Mouse (Mus musculus) cerebellum, adult 18-20 months (tissue): ENCODE data around the gene Dnajc3.
"Not testable (repeated sequence)": the region's sequence is repeated elsewhere in the genome, so short reads cannot be mapped to it uniquely, and the experiment has no call there.

Experiments
- DNase-seq, 2 experiments: peaks; one replicate each; pipeline ENCODE4 v3.0.0; 2021

Gene Dnajc3

DNA sequence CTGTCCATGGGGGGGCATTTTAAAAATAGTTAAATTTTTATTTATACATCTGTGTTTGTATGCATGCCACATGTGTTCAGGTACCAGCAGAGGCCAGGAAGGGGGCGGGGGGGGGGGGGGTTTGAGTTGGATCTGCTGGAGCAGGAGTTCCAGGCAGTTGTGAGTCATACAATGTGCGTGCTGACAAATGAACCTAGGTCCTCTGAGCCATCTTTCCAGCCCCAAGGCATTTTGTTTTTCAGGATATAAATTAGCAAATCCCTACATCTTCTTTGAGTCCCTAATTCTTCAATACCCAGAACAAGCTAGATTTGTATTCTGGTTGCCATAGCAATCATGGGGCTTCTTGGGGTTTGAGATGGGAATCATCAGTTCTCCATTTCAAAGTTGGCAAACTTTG, 6.6 kb upstream of the Dnajc3 start:
- no peak for DNase-seq

DNA sequence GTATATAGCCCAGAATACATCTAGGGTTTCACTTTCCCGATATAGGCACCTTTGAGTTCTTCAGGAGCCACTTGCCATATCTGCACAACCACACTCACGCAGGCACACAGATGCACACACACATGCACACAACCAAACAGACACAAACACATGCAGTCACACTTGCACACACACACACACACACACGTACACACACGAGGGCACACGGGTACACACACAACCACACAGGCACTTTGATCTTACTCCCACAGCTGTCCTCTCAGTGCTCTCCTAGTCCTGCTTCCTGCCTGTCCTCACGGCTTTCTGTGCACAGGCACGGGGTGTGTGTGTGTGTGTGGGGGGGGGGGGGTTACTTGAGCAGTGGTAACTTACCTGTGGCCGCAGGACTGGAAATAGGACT, 4.8 kb upstream of the Dnajc3 start:
- DNase-seq, result no peak

DNA sequence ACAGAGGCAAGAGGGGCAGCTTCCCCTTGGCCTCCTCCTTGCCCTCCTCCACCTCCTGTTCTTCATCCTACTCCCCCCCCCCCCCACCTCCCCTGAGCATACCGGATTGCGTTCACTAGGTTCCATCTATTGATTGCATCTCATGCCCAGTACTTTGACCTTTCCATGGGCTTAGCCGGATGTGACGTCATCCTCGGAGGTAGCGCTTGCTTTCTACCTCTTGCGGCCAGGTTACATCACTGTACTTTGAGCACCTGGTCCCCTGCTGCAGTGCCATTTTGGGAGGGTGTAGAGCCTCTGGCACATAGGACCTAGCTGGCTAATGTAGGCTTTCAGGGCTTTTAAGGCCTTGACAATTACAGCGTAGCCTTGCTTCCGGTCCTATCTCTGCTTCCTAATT, 3.1 kb upstream of the Dnajc3 start:
- no peak for DNase-seq

DNA sequence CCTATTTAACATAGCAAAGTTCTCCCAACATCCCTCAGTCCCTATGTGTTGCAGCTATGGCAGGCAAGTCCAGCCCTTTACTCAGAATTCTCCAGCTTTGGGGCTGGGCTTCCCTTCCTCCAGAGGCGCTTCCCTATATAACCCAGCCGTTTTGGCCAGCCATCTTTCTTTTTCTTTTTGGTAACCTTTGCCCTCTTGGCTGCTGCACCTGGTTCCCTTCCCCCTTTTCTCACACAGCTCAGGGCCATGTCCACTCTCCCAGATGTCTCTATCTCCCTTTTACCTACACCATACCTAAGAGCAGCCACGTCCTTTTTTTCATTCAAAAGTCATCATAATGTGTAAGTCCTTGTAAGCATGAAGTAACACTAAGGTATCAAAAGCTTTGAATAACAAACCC, 1.5 kb upstream of the Dnajc3 start:
- no peak for DNase-seq

DNA sequence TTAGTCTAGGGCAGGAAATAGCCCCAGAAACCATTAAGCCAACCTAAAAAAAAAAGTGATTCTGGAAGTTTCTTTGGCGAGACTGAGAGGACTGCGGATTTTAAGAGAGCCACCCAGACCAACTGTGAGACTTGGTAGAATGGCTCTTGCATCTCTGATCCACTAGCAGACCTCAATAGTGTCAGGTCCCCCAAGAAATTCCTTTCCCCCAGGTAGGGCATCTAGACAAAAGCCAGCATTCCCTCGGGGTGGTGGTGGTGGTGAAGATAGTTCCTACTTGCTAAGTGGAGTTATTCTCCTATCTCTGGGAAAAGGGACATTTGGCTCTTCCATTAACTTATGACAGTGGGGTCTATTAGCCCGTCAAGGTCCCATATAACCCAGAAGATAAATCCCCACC, 824 bp upstream of the Dnajc3 start:
- no peak for DNase-seq

DNA sequence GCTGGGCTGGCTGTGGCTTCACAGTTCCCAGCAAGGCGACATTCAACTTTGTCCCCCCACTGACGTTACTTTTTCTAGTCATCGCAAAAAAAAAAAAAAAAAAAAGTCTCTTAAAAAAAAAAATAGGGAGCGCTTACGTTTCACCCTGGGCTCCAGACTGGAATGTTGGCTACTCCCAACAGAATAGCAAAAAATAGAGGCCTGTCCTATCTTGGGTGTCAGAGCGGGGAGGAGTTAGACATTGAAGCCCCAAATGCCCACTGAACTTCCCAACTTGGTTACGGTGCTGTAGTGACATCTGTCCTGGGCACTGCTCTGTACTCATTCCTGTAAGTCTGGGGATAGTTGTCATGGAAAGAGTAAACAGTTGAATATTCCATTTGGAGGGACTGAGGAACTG, 775 bp downstream of the Dnajc3 start:
- no peak for DNase-seq

DNA sequence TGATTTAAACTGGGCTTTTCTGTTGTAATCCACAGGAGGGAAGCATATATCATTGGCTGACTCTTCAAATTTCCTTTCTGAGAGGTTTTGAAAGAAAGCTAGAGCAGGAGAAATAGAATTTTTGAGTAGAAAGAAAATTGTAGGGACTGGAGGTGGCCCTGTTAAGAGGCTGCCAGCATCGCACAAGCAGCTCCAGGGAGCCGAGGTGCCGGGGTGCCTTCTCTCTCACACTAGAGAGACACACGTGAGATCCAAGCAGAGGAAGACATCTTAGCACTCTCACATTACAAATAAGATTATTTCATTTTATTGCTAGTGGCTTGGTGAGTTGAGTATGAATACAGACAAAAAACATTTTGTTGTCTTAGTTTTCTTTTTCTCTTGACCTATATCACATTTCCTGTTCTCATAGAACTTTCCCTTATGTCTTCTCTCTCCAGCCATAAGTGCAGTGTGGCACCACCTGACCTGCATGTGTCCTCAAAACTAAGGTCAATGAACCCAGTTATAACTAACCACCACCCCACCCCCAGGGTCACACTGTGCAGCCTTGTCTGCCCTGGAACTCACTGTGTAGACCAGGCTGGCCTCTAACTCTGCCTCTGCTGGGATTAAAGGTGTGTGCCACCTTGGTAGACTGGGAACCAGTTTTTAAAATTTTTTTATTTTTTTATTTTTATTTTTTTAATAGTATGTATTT, 3.2 kb downstream of the Dnajc3 start:
- DNase-seq, result no peak

DNA sequence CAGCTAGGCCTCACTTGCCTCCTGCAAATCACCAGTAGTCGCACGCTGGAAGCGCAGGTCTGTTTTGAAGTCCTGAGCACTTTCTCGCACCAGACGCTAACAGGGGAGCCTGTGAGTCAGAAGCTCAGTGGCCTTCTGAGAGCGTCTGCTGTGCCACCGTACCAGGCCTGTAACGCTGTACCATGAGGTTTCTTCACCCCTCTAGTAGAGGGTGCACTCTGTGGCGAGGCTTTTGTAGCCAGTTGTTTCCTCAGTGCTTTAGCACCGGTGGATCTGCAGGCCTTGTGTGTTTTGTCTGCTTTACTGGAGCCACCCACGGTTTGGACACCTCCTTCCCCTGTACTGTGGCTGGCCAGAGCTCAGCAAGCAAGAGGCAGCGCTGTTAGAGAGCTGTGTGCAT, 4.3 kb downstream of the Dnajc3 start:
- peak; percentile 29 to 42 for DNase-seq

DNA sequence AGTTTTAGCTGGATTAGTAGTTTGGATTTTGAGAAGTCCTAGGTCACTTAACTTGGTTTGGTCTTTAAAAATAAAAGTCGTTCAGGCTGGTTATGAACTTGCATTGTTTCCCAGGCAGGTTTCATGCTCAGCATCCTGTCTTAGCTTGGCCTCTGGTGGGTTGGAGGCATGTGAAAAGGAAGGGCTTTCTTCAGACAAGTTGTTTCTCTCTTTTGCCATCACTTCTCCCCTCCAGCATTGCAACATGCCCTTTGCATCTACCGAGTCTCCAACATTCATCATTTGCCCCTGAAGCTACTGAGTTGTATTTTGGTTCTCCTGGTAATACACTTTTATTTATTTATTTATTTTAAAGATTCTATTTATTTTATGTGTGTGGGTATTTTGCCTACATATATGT, 6.9 kb downstream of the Dnajc3 start:
- no peak for DNase-seq

DNA sequence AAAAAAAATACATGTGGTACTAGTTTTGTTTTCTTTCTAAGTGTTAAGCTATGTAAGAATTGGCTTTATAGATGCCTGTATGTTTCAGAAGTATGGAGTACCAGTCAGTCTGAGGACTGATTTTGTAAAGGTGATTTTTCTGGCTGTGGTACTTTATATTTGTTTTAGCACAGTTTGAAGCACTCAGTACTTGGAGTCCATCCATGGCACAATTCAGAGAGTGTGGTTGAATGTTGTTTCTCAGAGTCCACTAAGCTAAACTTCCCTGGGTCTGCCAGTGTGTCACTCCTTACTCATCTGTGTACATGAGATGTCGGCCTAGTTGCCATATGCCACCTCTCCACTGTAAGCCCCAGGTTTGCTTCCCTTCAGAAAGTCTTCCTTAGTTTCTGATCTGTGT, 11.1 kb downstream of the Dnajc3 start:
- no peak for DNase-seq

DNA sequence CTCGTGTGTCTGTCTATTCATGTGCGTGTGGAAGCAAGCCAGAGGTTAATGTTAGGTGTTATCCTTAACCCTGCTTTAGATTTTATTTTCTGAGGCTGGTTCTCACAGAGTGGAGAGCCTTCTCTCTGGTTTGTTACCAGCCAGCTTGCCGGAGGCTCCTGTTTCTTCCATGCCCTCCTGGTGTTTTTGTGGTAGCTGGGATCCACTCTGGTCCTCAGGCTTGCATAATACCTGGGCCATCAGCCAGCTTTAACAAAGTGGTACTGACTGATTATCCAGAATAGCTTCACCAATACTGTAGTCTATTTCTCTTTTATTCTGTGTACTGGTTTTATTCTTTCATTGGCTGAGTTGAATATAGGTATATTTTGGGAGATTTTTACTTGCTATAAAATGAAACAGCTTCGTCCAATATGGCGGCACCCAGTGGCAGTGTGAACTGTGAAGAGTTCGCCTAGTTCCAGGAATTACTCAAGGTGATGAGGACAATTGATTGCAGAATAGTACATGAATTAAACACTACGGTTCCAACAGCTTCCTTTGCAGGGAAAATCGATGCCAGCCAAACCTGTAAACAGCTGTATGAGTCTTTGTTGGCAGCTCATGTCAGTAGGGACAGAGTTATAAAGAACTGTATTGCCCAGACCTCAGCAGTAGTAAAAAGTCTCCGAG, 14.3 kb downstream of the Dnajc3 start:
- DNase-seq, result peak; percentile 41 to 42

DNA sequence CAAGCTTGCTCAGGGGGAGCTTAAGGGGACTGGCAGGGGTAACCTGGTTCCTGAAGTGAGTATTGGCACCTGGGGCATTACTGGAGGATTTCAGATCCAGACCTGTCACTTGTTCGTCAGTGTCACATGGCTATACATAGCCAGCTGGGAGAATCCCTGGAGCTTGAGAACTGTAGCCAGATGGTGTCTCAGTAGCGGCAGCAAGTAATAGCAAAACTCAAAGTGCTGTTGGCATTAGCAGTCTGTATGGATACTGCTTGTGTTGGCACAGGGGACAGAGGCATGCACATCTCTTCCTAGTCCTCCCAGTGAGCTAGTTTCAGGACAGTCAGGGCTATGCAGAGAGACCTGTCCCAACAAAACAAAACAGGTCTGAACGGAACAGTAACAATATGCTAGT, 20.2 kb downstream of the Dnajc3 start:
- DNase-seq, result no peak

DNA sequence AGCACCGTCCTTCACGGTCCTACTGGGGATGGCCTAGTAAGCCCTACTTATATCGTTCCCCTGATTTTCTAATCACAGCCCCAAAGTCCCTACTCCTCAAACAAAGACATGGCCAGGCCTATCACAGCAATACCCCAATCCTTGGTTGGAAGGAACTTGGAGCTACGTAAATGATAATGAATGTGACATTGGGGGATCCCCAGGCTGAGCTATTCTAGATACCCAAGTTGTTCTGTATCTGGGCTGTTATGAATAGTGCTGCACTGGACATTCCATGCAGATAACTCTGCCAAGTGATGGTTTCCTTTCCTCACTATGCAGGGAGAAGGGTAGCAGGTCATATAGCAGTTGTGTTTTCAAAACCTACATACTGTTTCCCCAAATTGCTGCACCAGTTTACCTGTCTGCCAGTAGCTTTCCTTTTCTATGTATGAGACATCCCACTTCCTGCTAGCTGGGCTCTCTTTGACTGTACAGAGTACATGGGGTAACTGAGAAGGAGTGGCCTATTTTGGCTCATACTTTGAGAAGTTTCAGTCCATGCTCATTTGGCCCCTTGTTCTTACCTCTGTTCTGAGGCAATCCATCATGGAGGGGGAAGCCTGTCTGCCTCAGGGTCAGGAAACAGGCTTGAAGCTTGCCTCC, 27.7 kb downstream of the Dnajc3 start:
- no peak for DNase-seq

DNA sequence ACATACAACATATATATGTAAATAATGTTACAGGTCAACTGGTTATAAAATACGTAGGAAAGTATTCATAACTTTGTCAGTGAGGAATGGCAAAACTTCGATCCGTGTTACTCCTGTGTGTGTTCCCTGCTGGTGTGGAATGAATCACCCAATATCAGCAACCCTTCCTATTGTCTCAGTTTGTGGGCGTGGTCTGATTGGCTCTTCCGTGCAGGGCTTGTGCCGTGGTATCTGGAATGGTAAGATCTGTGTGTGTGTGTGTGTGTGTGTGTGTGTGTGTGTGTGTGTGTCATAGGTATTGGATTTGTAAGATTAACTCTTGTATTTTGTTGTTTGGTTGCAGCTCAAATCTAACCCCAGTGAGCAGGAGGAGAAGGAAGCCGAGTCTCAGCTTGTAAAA, 29.9 kb downstream of the Dnajc3 start:
- DNase-seq, result no peak

DNA sequence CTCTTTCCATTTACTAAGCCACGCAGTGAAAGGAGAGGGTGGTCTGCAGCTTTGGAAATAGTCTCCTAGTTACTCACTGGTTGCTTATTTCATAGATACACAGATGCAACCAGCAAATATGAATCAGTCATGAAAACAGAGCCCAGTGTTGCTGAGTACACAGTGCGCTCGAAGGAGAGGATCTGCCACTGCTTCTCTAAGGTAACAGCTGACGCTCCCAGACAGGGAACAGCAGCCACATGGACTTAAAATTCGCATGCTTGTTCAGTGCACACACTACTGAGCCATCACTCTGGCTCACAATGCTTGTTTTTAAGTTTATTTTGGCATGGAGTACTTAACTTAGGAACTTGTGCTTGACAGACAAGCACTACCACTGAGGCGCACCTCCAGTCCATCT, 34.5 kb downstream of the Dnajc3 start:
- no peak for DNase-seq

DNA sequence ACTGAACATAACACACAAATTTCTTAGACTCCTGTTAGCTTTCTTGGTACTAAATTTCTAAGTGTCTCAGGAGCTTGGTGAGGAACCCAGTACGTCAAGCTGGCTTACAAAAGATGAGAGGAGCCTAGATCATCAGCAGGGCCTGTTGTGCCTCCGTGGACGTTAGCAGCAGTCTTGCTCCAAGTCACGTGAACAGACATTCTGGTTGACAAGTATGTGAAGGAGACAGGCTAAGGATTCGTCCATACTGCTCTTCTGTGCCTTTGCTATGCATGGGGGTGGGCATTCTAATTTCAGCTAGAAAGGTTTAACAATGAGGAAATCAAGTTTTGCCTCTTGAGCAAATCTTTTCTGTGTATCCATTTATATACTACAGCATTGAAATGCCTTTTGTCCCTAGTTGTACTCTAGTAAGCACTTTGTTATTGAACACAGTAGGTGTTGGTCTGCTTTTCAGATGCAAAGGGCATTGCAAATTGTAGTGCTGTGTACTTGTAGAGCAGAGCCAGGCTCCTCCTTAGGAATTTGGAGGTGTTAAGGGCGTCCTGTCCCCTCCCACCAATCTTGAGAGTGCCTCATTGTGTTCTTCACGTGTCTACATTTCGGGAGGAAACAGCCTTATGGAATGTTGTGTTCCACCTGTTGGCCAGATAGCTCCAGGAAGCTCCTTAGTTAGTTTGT, 39.5 kb downstream of the Dnajc3 start:
- no peak for DNase-seq

DNA sequence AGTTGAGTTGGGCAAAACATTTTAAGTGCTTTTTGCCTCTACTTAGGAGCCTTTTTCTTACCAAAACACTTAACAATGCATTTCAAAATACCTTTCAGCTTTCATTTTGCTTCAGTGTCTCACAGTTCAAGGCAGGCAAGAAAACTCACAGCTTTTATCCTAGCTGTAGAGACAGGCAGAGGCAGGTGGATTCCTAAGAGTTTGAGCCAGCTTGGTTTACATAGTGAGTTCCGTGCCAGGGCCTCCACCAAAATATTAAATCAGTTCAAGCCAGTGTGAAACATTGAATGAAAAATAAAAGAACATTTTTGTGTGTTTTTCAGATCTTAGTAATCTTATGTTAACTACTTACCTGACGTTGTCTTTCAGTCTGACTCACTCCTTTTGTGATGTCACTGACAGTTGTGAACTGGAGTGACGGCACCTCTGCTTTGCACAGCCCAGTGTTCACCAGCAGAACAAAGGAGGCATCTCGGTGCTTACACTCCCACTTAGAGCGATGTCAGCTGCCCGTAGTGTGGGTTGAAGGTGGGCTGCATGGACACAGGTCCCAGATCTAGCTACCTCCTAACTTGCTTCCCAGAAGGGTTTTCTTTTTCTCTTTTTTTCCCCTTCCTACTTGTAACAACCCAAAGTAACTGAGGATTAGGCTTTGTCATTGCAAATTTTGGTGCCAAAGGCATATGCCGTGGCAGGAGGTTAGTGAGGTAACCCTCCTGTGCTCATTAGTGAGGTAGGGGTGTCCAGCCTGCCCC, 42.0 kb downstream of the Dnajc3 start:
- DNase-seq, result no peak

DNA sequence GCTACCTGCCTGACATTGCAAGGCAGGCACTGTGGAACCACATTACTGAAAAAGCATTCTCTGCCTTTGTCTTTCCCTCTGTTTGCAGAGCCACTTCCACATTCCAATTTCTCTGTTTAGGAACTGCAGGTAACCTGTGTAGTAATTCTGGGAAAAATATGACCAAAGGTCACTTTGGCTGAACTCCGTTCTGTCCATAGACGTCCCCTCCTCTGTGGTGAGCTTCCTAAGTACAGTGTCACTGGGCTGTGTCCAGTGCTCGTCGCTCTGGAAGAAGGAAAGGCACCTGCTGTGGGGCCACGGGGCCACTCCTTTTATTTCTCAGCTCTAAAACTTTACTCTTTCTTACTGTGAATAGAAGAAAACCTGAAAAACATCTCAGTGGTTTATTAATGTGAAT, 42.6 kb downstream of the Dnajc3 start:
- no peak for DNase-seq

DNA sequence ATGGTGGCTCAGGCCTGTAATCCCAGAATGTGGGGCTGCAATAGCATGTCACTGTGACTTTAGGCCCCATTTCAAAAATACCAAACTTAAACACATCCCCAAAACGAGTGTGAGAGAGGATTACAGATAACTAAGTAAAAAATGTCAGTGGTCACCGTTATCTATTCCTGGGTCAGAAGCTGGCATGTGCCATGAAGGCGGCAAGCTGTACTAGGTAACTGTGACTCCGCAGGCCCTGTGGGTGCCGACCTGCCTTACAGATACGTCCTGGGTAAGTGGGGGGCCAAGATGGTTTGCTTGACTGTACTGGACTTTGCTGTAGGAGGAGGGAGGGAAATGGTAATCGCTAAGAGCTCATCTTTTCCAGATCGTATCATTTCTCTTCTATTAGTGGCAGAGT, 43.1 kb downstream of the Dnajc3 start:
- no peak for DNase-seq

DNA sequence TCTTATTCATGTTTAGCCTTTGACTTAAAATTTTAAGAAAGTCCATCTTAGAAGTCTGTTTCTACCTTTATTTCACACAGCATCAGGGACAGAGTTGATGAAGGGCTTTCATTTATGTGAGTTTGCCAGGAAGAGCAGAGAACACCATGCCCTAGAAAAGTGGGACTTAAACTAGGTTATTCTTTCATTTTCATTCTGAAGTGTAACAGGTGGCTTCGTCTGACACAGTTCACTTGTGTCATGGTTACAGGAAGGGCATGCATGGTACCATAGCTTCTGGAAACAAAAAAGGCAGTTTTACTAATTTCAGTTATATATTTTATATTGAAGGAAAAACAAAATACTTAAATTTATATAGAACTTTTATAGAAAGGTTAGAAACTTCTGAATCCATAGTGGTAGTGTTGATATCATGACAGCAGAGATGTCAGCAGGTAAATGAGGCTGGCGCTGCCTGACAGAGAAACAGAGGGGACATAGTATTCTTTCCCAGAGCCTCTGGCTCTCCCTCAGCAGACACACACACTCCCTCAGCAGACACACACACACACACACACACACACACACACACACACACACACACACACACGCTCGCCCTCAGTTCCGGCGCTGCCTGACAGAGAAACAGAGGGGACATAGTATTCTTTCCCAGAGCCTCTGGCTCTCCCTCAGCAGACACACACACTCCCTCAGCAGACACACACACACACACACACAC, 44.1 kb downstream of the Dnajc3 start:
- DNase-seq, result not testable (repeated sequence)

DNA sequence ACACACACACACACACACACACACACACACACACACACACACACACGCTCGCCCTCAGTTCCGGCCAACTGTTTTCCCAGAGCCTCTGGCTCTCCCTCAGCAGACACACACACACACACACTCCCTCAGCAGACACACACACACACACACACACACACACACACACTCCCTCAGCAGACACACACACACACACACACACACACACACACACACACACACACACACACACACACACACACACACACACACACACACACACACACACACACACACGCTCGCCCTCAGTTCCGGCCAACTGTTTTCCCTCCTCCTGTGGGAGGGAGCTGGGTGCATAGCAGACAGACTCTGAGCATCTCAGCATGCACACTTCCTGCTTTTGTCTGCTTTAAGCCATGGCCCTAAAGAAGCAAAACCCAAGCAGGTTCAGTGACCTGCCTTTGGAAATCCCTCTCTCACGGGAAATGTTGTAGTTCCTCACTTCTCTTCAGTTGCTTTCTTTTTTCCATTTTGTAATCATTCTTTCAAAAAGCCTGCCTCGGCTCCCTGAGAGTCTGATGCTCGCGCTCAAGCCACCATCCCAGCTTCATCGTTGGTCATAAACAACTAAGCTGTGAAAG, 44.8 kb downstream of the Dnajc3 start:
- DNase-seq, result not testable (repeated sequence)

DNA sequence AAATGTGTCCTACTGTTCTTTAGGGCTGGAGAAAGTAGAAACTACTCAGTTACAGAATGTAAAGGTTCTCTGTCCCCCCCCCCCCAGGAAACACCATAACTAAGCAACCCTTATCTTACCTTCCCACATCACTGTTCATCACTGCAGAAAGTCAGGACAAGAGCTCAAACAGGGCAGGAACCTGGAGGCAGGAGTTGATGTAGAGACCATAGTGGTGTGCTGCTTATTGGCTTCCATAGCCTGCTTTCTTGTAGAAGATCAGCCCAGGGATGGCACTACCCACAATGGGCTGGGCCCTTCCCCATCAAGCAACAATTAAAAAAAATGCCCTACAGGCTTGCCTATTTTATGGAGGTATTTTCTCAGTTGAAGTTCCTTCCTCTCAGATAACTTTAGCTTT, 45.6 kb downstream of the Dnajc3 start:
- no peak for DNase-seq
